Mouse (Mus musculus) neural tube, embryonic 13.5 days (tissue): ENCODE data around the gene Adprh. TPM values are rescaled to one million over a fixed set of nuclear protein-coding genes. Genes with fewer than 3 reads are reported as not detected.

ENCODE experiments used
- ATAC-seq: fragments of 200-750 bp; cut with Nextera tagmentation; 2 replicates; pipeline ENCODE4 v1.8.0; 2017; ENCODE audit warnings: low read depth, mild to moderate bottlenecking, moderate TSS enrichment, moderate library complexity
- H3K27ac ChIP-seq: fragments of 300-500 bp; sonication (generic); replicated peaks from 2 replicates; pipeline ENCODE4 v1.5.1; 2015; ENCODE audit warnings: moderate library complexity, mild to moderate bottlenecking, inconsistent platforms
- H3K27me3 ChIP-seq: fragments of 300-500 bp; sonication (generic); 2 replicates; pipeline ENCODE4 v1.6.1; 2015; ENCODE audit warnings: mild to moderate bottlenecking, inconsistent platforms
- H3K36me3 ChIP-seq: fragments of 300-500 bp; sonication (generic); 2 replicates; pipeline ENCODE4 v1.6.1; 2015; ENCODE audit warnings: mild to moderate bottlenecking, inconsistent platforms
- H3K4me1 ChIP-seq: fragments of 300-500 bp; sonication (generic); replicated peaks from 2 replicates; pipeline ENCODE4 v1.6.1; 2015; ENCODE audit warnings: inconsistent platforms
- H3K4me2 ChIP-seq: fragments of 300-500 bp; sonication (generic); 2 replicates; pipeline ENCODE4 v1.6.1; 2015; ENCODE audit warnings: inconsistent platforms, mild to moderate bottlenecking, moderate library complexity
- H3K4me3 ChIP-seq: fragments of 300-500 bp; sonication (generic); 2 replicates; pipeline ENCODE4 v1.5.1; 2015; ENCODE audit warnings: mild to moderate bottlenecking, inconsistent platforms
- H3K9ac ChIP-seq: fragments of 300-500 bp; sonication (generic); 2 replicates; pipeline ENCODE4 v1.6.1; 2015; ENCODE audit warnings: moderate library complexity, mild to moderate bottlenecking, inconsistent platforms
- H3K9me3 ChIP-seq: fragments of 300-500 bp; sonication (generic); 2 replicates; pipeline ENCODE4 v1.6.1; 2016; ENCODE audit warnings: inconsistent platforms
- WGBS: fragments of 180-500 bp; shearing (Covaris S2); methylation state at CpG from one replicate; pipeline ENCODE4 v1.1.7; 2015; 5-methylcytosine and 5-hydroxymethylcytosine counted together
- polyA plus RNA-seq: library from polyadenylated mRNA; unstranded; fragments of >200 nt; fragmentation: Nextera tagmentation; extraction: Ambion mirVana; gene quantifications from 2 replicates; pipeline ENCODE4 v1.2.1, GENCODE M21; 2015

The Adprh gene
- polyA plus RNA-seq, 1 experiment from 2014 or later, result 149 TPM

DNA sequence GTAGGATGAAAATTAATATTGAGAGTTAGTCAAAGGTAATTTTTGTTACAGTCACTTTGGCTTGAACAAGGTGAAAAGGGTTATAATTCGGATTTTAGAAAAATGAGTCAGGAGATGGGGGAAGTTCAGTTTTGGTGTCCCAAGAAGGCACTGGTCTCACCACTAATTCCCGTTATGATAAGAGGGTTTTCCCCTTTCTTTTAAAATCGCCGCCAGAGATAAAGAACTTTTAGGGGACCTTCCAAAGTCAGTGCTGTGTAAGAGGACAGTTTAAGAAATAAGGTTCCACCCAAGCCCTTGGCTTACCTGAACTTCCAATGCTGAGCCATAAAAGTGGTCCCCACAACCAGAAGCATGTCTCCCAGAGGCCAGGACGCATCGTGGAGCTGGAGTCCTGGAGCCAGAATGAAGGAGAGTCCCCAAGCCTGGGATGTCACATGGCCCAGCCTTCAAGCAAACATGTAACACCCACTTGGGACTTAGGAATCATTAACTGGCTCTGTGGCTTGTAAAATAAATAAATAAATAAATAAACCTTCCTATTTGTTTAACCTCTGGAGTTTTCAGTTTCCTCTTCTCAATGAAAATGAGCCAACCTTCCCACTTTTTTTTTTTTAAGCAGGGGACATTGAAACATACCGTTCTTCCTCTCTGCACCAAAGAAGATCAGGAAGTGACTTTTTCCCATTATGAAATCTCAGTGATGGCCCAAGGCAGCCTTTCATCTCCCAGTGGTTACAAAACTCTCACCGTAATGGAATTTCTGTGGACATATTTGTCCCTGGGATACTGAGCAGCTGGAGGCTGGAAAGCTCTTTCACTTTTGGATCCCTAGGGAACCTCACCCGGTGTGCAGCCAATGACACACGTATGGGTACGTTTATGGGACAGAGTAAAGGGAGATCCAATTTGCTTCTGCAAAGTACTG is 19.7 kb downstream of the Adprh start, which contains the start of gene Pla1a:
TSS of gene Pla1a (minus strand) at position 648 of the 928 bp plus-strand sequence.
- H3K36me3 ChIP-seq, result no peaks in the 10 kb centered on the region
- no peak within 1 kb of the TSS for H3K9ac ChIP-seq
- ATAC-seq, result no peak
- no peaks in the 10 kb centered on the region for H3K4me1 ChIP-seq
- no peaks in the 10 kb centered on the region for H3K27me3 ChIP-seq
- H3K9me3 ChIP-seq, result no peaks in the 10 kb centered on the region
- H3K4me2 ChIP-seq, result no peak within 1 kb of the TSS
- no peak within 1 kb of the TSS for H3K27ac ChIP-seq
- H3K4me3 ChIP-seq, result no peak within 1 kb of the TSS
- WGBS, result 81% methylated on average over 11 of the region's 11 CpGs

GRCm38 (mm10) chr16:38431446-38432185 is 20.9 kb downstream of the Adprh start:
- Histone ChIP-seq H3K36me3 (no peaks in the 10 kb centered on the region), H3K4me1 (no peaks in the 10 kb centered on the region), H3K27ac (no peak overlapping the region), H3K9ac (no peak overlapping the region), H3K27me3 (no peaks in the 10 kb centered on the region), H3K9me3 (no peaks in the 10 kb centered on the region), H3K4me2 (no peak overlapping the region), H3K4me3 (no peak overlapping the region)
- WGBS, result 63% methylated on average over 13 of the region's 13 CpGs
- no peak for ATAC-seq

- Histone ChIP-seq H3K36me3 (no peaks in the 10 kb centered on the region), H3K27me3 (no peaks in the 10 kb centered on the region), H3K4me1 (no peaks in the 10 kb centered on the region), H3K9me3 (no peaks in the 10 kb centered on the region), H3K4me2 (no peak overlapping the region), H3K27ac (no peak overlapping the region), H3K4me3 (no peak overlapping the region), H3K9ac (no peak overlapping the region)
- ATAC-seq, result no peak
- WGBS, result 85% methylated on average over 1 of the region's 1 CpGs
Observed at GRCm38 (mm10) chr16:38425799-38426198, 26.7 kb downstream of the Adprh start.

- no peak overlapping the region for H3K4me2 ChIP-seq
- no peaks in the 10 kb centered on the region for H3K4me1 ChIP-seq
- 89% methylated on average over 2 of the region's 2 CpGs for WGBS
- no peak overlapping the region for H3K9ac ChIP-seq
- no peaks in the 10 kb centered on the region for H3K27me3 ChIP-seq
- no peak overlapping the region for H3K4me3 ChIP-seq
- H3K36me3 ChIP-seq, result no peaks in the 10 kb centered on the region
- ATAC-seq, result no peak
- H3K9me3 ChIP-seq, result no peaks in the 10 kb centered on the region
- no peak overlapping the region for H3K27ac ChIP-seq
Observed at GRCm38 (mm10) chr16:38425374-38425773, 27.1 kb downstream of the Adprh start.

DNA sequence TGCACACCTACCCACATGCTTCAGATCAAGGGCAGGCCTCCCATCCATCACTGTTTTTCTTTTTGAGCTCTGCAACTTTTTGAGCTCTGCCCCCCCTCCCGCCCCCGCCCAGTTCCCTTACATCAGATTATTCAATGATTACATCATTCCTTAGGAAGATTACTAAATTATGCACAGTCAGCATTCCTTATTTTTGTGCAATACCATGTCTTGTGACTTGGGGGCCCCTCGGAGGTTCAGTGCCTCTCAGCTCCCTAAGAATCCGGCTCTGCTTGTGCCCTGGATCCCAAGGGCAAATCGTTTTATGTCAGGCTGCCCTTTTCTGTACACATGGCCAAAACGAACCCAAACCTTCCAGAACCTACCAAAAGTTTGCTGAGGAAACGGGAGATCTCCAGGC is 37.5 kb downstream of the Adprh start:
- Histone ChIP-seq H3K9ac (no peak overlapping the region), H3K36me3 (no peaks in the 10 kb centered on the region), H3K4me1 (no peaks in the 10 kb centered on the region), H3K9me3 (no peaks in the 10 kb centered on the region), H3K27ac (no peak overlapping the region), H3K4me2 (no peak overlapping the region), H3K27me3 (no peaks in the 10 kb centered on the region), H3K4me3 (no peak overlapping the region)
- WGBS, result 84% methylated on average over 7 of the region's 7 CpGs
- ATAC-seq, result no peak

- Histone ChIP-seq H3K36me3 (no peaks in the 10 kb centered on the region), H3K9me3 (no peaks in the 10 kb centered on the region), H3K4me1 (no peaks in the 10 kb centered on the region), H3K4me3 (no peak overlapping the region), H3K9ac (no peak overlapping the region), H3K27me3 (no peaks in the 10 kb centered on the region), H3K4me2 (no peak overlapping the region), H3K27ac (no peak overlapping the region)
- 95% methylated on average over 8 of the region's 8 CpGs for WGBS
- ATAC-seq, result no peak
Observed at GRCm38 (mm10) chr16:38408416-38408815, 44.1 kb downstream of the Adprh start.

- Histone ChIP-seq H3K4me2 (no peak overlapping the region), H3K36me3 (no peaks in the 10 kb centered on the region), H3K4me3 (no peak overlapping the region), H3K4me1 (no peaks in the 10 kb centered on the region), H3K9me3 (no peaks in the 10 kb centered on the region), H3K27me3 (no peaks in the 10 kb centered on the region), H3K9ac (no peak overlapping the region), H3K27ac (no peak overlapping the region)
- no peak for ATAC-seq
- WGBS, result 34% methylated on average over 5 of the region's 5 CpGs
Observed at GRCm38 (mm10) chr16:38407584-38407983, 44.9 kb downstream of the Adprh start.

DNA sequence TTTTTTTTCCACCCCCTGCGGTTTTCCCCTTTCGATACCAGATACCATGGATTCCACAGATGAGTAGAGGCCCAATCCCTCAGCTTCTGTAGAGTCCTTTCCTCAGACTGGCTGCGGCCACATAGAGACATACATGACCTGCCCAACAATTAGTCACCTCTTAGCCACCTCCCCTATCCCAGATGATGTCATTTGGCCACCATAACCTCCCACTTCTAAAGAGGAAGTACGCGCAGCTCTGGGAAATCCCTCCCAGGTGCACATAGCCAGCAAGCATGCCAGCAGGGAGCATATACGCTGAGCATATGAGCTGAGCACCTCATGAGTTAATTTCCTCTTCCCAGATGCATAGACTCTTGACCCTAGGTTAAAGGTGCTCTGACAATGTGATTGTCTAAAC is 45.8 kb downstream of the Adprh start:
- no peak for ATAC-seq
- Histone ChIP-seq H3K36me3 (no peaks in the 10 kb centered on the region), H3K9me3 (no peaks in the 10 kb centered on the region), H3K27me3 (no peaks in the 10 kb centered on the region), H3K4me2 (no peak overlapping the region), H3K9ac (no peak overlapping the region), H3K4me1 (no peaks in the 10 kb centered on the region), H3K4me3 (no peak overlapping the region), H3K27ac (no peak overlapping the region)
- WGBS, result 93% methylated on average over 6 of the region's 6 CpGs

GRCm38 (mm10) chr16:38406293-38406692 is 46.2 kb downstream of the Adprh start:
- Histone ChIP-seq H3K27ac (no peak overlapping the region), H3K4me3 (no peak overlapping the region), H3K4me1 (no peaks in the 10 kb centered on the region), H3K4me2 (no peak overlapping the region), H3K9me3 (no peaks in the 10 kb centered on the region), H3K27me3 (no peaks in the 10 kb centered on the region), H3K36me3 (no peaks in the 10 kb centered on the region), H3K9ac (no peak overlapping the region)
- no peak for ATAC-seq
- WGBS, result 82% methylated on average over 5 of the region's 5 CpGs

DNA sequence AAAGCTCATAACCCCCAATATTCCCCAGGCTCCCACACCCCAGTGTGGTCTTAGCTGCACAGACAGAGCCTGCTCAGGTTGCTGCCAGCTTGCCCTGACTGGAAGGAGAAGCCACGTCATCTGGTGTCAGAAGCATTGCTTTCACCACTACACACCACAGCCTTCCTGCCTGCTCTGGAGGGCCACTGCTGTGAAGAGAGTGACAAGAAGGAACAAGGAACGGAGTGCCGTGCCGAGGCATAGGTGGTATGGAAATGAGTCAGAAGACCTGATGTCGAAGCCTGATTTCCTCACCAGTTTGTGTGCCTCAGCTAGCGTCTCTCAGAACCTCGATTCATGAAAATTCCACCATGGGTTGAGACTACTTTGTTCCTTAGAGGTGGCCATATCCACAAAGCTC is 48.9 kb downstream of the Adprh start:
- Histone ChIP-seq H3K4me2 (no peak overlapping the region), H3K36me3 (no peaks in the 10 kb centered on the region), H3K9me3 (no peaks in the 10 kb centered on the region), H3K27ac (no peak overlapping the region), H3K4me1 (peaks cover 16% of the 10 kb centered on the region), H3K4me3 (no peak overlapping the region), H3K27me3 (no peaks in the 10 kb centered on the region), H3K9ac (no peak overlapping the region)
- 90% methylated on average over 7 of the region's 7 CpGs for WGBS
- ATAC-seq, result no peak

- Histone ChIP-seq H3K36me3 (no peaks in the 10 kb centered on the region), H3K9ac (no peak overlapping the region), H3K27me3 (no peaks in the 10 kb centered on the region), H3K27ac (no peak overlapping the region), H3K4me3 (no peak overlapping the region), H3K4me2 (no peak overlapping the region), H3K9me3 (no peaks in the 10 kb centered on the region), H3K4me1 (peaks cover 16% of the 10 kb centered on the region)
- 89% methylated on average over 6 of the region's 6 CpGs for WGBS
- ATAC-seq, result no peak
Observed at GRCm38 (mm10) chr16:38401468-38401867, 51.0 kb downstream of the Adprh start.

GRCm38 (mm10) chr16:38400311-38400960 is 52.1 kb downstream of the Adprh start:
- peak overlapping the region; percentile 87 for H3K27ac ChIP-seq
- 78% methylated on average over 9 of the region's 9 CpGs for WGBS

More at GRCm38 (mm10) chr16:38400311-38400960, 52.1 kb downstream of the Adprh start:
- peak overlapping the region; percentile 73 for H3K9ac ChIP-seq
- H3K4me2 ChIP-seq, result peak overlapping the region; percentile 57
- H3K4me3 ChIP-seq, result peak overlapping the region; percentile 29; the same call in 1 of the 2 replicates
- H3K9me3 ChIP-seq, result no peaks in the 10 kb centered on the region
- ATAC-seq, result peak; percentile 49
- H3K36me3 ChIP-seq, result no peaks in the 10 kb centered on the region
- H3K4me1 ChIP-seq, result peaks cover 16% of the 10 kb centered on the region
- no peaks in the 10 kb centered on the region for H3K27me3 ChIP-seq
